Mouse (Mus musculus) bone marrow macrophage, adult 2 months (primary cell): ENCODE measurements around the gene Rxra.

Source experiments
- CTCF ChIP-seq: IDR thresholded peaks from 2 replicates; pipeline ENCODE4 v1.5.1; 2012; ENCODE audit warnings: low read depth, mild to moderate bottlenecking, low read length, moderate library complexity
- POLR2A ChIP-seq: IDR thresholded peaks from 2 replicates; pipeline ENCODE4 v1.6.1; 2012; ENCODE audit warnings: mild to moderate bottlenecking, low read depth, low read length, borderline replicate concordance

DNA sequence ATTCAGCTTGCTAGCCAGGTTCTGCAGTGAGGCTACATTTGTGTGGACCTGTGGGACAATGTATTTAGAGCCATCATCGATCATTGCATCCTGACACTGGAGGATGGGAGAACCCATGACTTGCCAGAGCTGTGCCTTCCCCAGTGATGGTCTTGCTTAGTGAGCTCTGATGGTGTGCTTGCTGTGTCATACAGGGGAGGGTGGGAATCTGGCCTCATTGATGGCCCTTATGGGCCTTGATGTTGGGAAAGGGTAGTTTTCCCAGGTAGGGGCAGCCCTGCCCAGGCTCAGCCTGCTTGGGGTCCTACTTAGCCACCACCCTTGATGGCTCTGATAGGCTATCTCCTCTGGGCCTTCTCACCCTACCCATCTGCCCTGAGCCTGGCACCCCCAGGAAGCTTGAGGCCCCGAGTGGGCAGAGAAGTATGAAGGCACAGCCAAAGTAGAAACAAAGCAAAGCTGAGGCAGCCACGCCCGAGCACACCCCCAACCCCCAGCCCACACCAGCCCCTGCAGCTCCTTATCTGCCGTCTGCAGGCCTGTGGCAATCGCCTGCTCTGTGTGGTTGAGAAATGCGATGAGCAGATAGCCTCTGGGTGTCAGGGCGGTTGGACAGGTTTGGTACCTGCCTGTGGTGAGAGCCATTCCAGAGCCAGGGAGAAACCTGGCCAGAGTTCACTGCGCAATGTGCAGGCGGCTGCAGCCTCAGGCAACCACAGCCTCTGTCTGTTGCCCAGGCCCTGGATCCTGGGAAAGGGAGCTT is 26.8 kb downstream of the Rxra start:
- TF ChIP-seq CTCF = no peak
- no peak for TF ChIP-seq POLR2A
